Mouse (Mus musculus) monocyte, adult 5-6 weeks (primary cell): ENCODE measurements around the gene Synj2. TPM values are rescaled to one million over a fixed set of nuclear protein-coding genes. Genes with fewer than 3 reads are reported as not detected.

Experiments used
- ATAC-seq: fragments of 153-309, 156-312 bp; replicated peaks from 2 replicates; pipeline ENCODE4 v1.8.0; 2017; ENCODE audit warnings: mild to moderate bottlenecking; ENCODE audit not compliant: low TSS enrichment, insufficient number of reproducible peaks, severe bottlenecking, poor library complexity, low FRiP score
- total RNA-seq: library from RNA; stranded (forward); fragments of 200-1000, 200-491, 200-594 nt; gene quantifications from 3 replicates; pipeline ENCODE4 v1.2.3, GENCODE M21; 2017

The Synj2 gene
- total RNA-seq, 1 experiment from 2014 or later: 0.29 TPM

DNA sequence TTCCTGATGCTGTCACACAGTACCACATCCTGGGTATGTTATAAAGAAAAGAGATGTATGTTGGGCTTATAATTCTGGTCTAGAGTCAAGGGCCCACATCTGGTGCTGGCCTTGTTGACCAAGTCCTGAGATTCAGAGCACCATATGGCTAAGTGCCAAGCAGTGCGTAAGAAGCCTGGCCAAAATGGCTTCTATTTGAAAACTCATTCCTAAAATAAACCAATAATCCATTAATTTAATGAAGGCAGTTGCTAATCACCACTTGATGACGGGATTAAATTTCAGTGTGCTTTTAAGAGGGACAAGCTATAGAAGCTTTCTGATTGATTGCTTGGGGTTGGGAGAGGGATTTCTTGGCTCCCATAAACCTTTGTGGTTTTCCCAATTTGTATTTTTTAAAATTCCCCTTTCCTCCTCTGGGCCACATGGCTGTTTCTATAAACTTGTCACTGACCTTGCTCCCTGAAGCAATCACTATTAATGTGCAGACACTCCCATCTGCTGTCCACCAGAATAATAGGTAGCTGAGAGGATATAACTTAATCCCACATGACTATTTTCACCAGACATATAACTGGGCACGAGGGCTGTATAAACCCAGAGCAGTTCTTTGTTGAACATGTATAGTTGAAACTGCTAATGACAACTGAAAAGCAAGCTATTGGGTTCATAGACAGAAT, 52.6 kb downstream of the Synj2 start:
- no peak for ATAC-seq

GRCm38 (mm10) chr17:5994606-5995005, 53.5 kb downstream of the Synj2 start:
- ATAC-seq: no peak

GRCm38 (mm10) chr17:5996589-5996988, 55.5 kb downstream of the Synj2 start:
- ATAC-seq: no peak

- ATAC-seq: no peak
Observed at GRCm38 (mm10) chr17:5997380-5998234, 56.5 kb downstream of the Synj2 start.

GRCm38 (mm10) chr17:5998235-5998500, 57.1 kb downstream of the Synj2 start:
- no peak for ATAC-seq

GRCm38 (mm10) chr17:5999039-5999543, 58.0 kb downstream of the Synj2 start:
- no peak for ATAC-seq

- no peak for ATAC-seq
Observed at GRCm38 (mm10) chr17:6000864-6001319, 59.8 kb downstream of the Synj2 start.

GRCm38 (mm10) chr17:6001389-6001788, 60.3 kb downstream of the Synj2 start:
- peak; percentile 64 for ATAC-seq

DNA sequence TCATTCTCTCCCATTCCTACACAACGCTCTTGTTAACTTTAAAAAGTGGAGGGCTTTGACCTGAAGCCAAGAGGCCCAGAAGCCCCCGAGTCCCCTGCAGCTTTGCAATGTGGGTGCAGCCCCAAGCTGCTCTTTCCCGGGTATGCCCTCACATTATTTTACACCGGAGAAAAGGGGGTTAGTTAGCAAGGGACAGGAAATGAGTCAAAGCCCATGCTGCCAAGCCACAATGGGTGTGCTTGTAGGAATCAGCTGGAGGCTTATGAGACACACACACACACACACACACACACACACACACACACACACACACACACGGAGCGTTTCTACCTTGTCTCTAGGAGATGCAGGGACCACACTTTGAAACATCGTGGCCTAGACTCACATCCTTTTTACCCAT, 60.8 kb downstream of the Synj2 start:
- no peak for ATAC-seq

GRCm38 (mm10) chr17:6002563-6002962, 61.5 kb downstream of the Synj2 start:
- ATAC-seq: no peak

DNA sequence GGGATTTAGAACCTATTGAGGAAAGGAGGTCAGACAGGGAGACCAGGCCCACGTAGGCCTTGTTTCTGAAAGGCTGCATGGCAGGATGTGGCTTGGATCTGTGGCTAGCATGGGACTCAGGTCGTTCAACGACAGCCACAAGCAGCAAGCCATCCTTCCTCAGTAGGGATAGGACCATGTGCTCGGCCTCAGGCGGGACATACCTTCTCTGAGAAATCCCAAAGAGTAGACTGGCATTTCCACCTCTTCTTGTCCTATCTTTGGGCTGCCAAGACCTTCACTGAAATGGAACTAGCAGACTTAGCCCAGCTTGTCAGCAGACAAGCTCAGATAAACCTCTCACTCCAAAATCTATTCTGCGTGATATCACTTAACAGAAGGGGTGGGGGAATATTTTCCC, 62.6 kb downstream of the Synj2 start:
- ATAC-seq: no peak

GRCm38 (mm10) chr17:6005246-6005637, 64.2 kb downstream of the Synj2 start:
- ATAC-seq: no peak

DNA sequence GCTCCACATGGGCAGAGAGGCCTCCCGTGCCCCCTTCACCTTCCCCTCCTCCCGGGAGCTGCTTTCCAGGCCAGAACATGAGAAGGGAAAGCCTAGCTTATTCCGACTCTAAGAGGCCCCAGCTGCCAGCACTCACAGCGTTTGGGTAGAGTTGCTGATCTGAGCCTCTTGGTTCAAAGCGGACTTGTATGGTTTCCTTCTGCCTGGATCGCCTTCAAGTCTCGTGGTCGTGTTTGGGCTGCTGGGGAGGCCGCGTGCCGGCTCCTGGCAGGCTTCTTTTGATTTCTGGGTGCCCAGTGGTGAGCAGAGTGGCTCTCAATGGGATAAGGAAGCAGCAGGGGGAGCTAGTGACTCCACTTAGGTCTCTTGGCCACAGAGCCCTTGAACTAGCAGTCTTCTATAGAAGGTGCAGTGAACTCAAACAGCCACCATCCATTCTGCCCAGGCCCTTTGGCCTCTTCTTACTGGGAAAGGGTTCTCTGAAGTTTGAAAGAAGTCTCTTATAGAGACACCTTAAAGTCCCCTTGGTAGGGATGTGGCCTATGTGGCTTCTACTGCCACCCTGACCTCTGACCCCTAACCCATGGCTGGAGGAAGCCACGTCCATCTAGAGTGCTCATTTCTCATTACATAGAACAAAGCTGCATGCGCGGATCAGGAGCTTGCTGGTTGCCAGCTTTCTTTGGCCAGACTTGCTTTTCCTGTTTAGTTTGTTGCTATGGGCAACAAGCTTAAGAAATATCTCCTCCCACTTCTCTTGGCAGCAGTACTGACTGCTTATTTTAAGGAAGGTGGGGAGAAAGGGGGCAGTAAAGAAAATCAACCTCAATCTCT, 64.8 kb downstream of the Synj2 start:
- 0 out of 2 replicates have a peak, but pooled peaks have one; percentile 9 for ATAC-seq

DNA sequence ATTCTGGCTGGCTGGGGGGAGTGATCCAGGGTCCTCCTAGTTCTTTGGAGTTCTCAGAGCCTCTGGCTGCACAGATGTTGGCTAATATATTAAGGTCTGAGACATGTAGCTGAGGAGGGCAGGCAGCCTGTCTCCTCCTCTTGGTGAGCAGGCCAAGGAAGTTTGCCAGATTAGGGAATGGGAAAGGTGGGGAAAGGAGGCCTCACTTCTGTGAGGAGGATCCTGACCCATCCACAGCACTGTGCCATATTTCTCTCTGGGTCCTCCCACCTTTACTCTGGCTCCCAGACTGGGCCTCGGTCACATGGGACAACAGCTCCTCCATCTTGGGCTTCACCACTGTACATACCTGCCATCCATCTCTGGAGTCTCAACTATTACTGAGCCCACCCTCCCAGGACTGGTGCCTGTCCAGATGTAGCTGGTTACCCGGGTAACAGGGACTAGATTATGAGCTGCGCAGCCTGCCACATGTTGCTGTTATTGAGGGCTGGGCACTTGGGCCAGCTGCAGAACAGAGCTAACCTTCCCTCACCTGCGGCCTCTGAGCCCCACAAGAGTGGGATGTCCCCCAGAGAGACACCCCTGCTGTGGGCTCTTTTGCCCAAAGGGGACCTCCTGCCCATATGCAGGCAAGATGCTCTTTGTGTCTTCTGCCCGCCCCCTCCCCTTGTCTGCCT, 66.2 kb downstream of the Synj2 start:
- ATAC-seq: no peak

- ATAC-seq: peak; percentile 55; the same call in 1 of the 2 replicates
Observed at GRCm38 (mm10) chr17:6007902-6008301, 66.8 kb downstream of the Synj2 start.

GRCm38 (mm10) chr17:6008590-6008989, 67.5 kb downstream of the Synj2 start:
- peak; percentile 54 for ATAC-seq

- ATAC-seq: no peak
Observed at GRCm38 (mm10) chr17:6009606-6010005, 68.5 kb downstream of the Synj2 start.

GRCm38 (mm10) chr17:6013079-6013478, 72.0 kb downstream of the Synj2 start:
- no peak for ATAC-seq

GRCm38 (mm10) chr17:6014985-6015384, 73.9 kb downstream of the Synj2 start:
- no peak for ATAC-seq
